Mouse (Mus musculus) lung, adult 2 months (tissue): ENCODE measurements around the gene Npvf.

Experiments
- CTCF ChIP-seq: fragments of 200-500 bp; IDR thresholded peaks from 2 replicates; pipeline ENCODE4 v1.5.1; 2011; ENCODE audit warnings: mild to moderate bottlenecking, low read length, control low read depth; ENCODE audit not compliant: insufficient read depth
- POLR2A ChIP-seq: fragments of 200-500 bp; IDR thresholded peaks from 2 replicates; pipeline ENCODE4 v1.6.1; 2011; ENCODE audit warnings: low read depth, mild to moderate bottlenecking, control low read depth, low read length, borderline replicate concordance; ENCODE audit errors: extremely low read depth

DNA sequence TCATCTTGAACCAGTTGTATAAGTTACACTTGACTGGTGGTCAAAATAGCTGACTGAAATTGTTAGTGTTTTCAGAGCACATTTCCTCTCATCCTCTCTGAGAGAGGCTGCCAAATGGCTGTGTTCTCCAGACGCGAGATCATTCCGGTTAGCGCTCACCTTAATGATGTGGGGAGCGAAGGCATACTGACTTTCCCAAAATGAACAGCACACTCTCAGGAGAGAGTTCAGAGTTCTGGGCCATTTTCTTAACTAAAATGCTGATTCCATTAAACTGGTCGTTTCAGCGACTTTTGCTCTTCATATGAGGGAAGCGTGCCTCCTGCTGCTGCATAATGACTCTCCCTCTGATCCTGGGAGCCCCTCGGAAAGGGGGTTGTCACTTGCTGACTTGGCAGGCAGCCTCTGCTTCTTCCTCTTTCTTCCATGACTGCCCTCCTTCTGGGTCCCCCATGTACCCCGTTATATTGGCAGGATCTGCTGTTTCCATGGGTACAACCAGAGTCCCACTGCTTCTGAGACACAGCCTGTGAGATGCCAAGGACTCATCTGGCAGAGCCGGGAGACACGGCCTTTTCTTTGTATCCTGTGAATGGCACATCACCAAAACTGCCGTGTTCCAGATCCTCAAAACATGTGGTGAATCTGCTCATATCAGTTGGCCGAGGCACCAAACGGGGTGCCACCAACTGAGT, 35.0 kb upstream of the Npvf start:
- TF ChIP-seq CTCF (no peak), POLR2A (no peak)
